Mouse (Mus musculus): ENCODE measurements at regions not wholly inside any gene's neighbourhood (a gene's known extent, or its start where the extent isn't known, plus 50 kb on each side); places are given as distances from the start of the nearest gene placed in this dataset.

DNA sequence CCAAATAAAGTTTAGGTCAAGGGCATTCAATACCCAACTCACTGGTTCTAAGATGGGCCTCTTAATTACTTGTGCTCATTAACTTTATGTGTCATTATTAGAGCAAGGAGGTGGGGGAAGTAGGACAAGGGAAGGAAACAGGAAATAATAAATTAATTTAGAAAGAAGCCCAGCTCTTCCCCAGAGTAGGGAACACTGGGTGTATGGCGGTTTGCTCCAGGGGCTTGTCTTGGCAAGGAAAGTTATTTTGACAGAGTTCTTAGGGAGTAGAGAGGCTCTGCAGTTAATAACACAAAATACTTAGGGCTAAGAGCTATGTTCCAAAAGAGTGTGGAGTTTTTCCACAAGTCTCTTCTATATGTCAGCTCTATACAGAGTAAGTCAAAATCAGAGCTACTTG is 135.0 kb upstream of the Lef1 start:
- H3K4me1 ChIP-seq (ENCODE audit: control insufficient read depth, insufficient read depth, low read length), result no peaks in the 10 kb centered on the region; the same call in 1 of the 2 replicates
- DNase-seq (ENCODE audit: low spot score), result no peak
- 63% methylated on average over 1 of the region's 1 CpGs for WGBS
- no peaks in the 10 kb centered on the region for H3K9me3 ChIP-seq (replicated peaks; ENCODE audit: control insufficient read depth, low read length)
- H3K9ac ChIP-seq (replicated peaks; ENCODE audit: low read length), result no peak overlapping the region
- H3K36me3 ChIP-seq (replicated peaks; ENCODE audit: control insufficient read depth, insufficient read depth, low read depth, low read length), result no peaks in the 10 kb centered on the region
- no peak overlapping the region for H3K27ac ChIP-seq (replicated peaks; ENCODE audit: low read depth, low read length)
- H3K4me2 ChIP-seq (ENCODE audit: low read depth, low read length), result no peak overlapping the region
- ATAC-seq (replicated peaks; ENCODE audit: insufficient number of reproducible peaks, low FRiP score, low TSS enrichment, low read depth), result no peak
- H3K4me3 ChIP-seq (ENCODE audit: low read depth, low read length), result no peak overlapping the region
- H3K27me3 ChIP-seq (ENCODE audit: control insufficient read depth, insufficient read depth, low read length), result no peaks in the 10 kb centered on the region

DNA sequence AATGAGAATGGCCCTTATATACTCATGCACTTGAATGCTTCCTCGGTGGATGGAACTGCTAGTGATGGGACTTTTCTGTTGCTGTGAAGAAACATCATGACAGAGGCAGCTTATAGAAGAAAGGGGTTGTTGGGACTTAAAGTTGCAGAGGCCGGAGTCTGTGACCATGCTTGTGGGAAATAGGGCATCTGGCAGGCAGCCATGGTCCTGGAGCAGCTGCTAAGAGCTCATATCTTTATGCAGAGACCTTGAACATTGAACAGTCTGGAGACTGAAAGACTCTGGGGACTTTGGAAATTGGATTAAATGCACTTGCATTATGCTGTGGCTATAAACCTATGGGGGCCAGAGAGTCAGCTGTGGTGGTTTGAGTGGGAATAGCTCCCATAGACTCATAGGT is 138.1 kb upstream of the Lef1 start:
- no peak for ATAC-seq (replicated peaks; ENCODE audit: insufficient number of reproducible peaks, low FRiP score, low TSS enrichment, low read depth)
- no peak for DNase-seq (ENCODE audit: low spot score)
- 77% methylated on average over 2 of the region's 2 CpGs for WGBS
- Histone ChIP-seq H3K4me2 (ENCODE audit: low read depth, low read length) (no peak overlapping the region), H3K36me3 (replicated peaks; ENCODE audit: control insufficient read depth, insufficient read depth, low read depth, low read length) (no peaks in the 10 kb centered on the region), H3K4me3 (ENCODE audit: low read depth, low read length) (no peak overlapping the region), H3K4me1 (ENCODE audit: control insufficient read depth, insufficient read depth, low read length) (no peaks in the 10 kb centered on the region), H3K9me3 (replicated peaks; ENCODE audit: control insufficient read depth, low read length) (no peaks in the 10 kb centered on the region), H3K27ac (replicated peaks; ENCODE audit: low read depth, low read length) (no peak overlapping the region), H3K9ac (replicated peaks; ENCODE audit: low read length) (no peak overlapping the region), H3K27me3 (ENCODE audit: control insufficient read depth, insufficient read depth, low read length) (no peaks in the 10 kb centered on the region)

DNA sequence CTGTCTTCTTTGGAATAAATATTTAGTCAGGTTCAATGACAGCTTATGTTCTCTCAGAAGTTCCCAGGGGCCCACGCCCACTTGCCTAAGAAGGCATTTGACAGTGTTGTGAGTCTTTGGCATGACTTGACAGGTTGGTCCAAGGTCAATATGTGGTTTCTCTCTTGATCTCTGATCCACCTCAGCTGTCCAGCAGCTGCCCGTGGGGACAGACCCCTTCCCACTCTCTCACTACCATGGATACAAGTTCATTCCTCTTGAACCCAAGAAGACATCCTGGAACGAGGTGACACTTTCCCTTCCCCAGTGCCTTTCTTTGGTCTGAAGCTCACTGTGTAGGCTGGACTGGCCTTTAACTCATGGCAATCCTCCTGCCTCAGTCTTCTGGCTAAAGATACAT is 145.0 kb upstream of the Lef1 start:
- no peaks in the 10 kb centered on the region for H3K27me3 ChIP-seq (ENCODE audit: control insufficient read depth, insufficient read depth, low read length)
- no peak overlapping the region for H3K9ac ChIP-seq (replicated peaks; ENCODE audit: low read length)
- no peaks in the 10 kb centered on the region for H3K4me1 ChIP-seq (ENCODE audit: control insufficient read depth, insufficient read depth, low read length)
- WGBS, result 79% methylated on average over 3 of the region's 3 CpGs
- no peak for DNase-seq (ENCODE audit: low spot score)
- ATAC-seq (replicated peaks; ENCODE audit: insufficient number of reproducible peaks, low FRiP score, low TSS enrichment, low read depth), result no peak
- H3K4me3 ChIP-seq (ENCODE audit: low read depth, low read length), result no peak overlapping the region
- H3K9me3 ChIP-seq (replicated peaks; ENCODE audit: control insufficient read depth, low read length), result no peaks in the 10 kb centered on the region
- no peaks in the 10 kb centered on the region for H3K36me3 ChIP-seq (replicated peaks; ENCODE audit: control insufficient read depth, insufficient read depth, low read depth, low read length)
- no peak overlapping the region for H3K4me2 ChIP-seq (ENCODE audit: low read depth, low read length)
- H3K27ac ChIP-seq (replicated peaks; ENCODE audit: low read depth, low read length), result no peak overlapping the region

DNA sequence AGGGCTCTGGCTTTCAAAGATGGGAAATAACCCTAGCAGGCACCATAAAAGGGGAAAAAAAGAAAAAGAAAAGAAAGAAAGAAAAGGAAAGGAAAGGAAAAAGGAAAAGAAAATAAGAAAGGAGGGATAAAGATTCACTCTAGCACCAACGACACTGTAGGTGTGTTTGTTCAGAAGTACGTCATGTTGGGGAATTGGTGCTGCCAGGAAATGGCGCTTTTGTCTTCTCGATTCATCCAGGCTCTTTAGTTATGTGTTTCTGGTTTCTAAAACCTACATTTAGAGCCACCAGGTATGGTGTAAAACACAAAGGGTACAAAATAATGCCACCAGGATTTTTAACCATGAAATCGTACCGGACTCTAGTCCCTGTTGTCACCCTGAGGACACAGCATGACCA is 146.2 kb upstream of the Lef1 start:
- DNase-seq (ENCODE audit: low spot score) (no peak), ATAC-seq (replicated peaks; ENCODE audit: insufficient number of reproducible peaks, low FRiP score, low TSS enrichment, low read depth) (no peak)
- H3K4me3 ChIP-seq (ENCODE audit: low read depth, low read length), result no peak overlapping the region
- H3K4me1 ChIP-seq (ENCODE audit: control insufficient read depth, insufficient read depth, low read length), result no peaks in the 10 kb centered on the region
- no peak overlapping the region for H3K9ac ChIP-seq (replicated peaks; ENCODE audit: low read length)
- no peaks in the 10 kb centered on the region for H3K9me3 ChIP-seq (replicated peaks; ENCODE audit: control insufficient read depth, low read length)
- 81% methylated on average over 6 of the region's 6 CpGs for whole genome bisulfite sequencing
- no peak overlapping the region for H3K27ac ChIP-seq (replicated peaks; ENCODE audit: low read depth, low read length)
- no peak overlapping the region for H3K4me2 ChIP-seq (ENCODE audit: low read depth, low read length)
- H3K36me3 ChIP-seq (replicated peaks; ENCODE audit: control insufficient read depth, insufficient read depth, low read depth, low read length), result no peaks in the 10 kb centered on the region
- H3K27me3 ChIP-seq (ENCODE audit: control insufficient read depth, insufficient read depth, low read length), result no peaks in the 10 kb centered on the region

DNA sequence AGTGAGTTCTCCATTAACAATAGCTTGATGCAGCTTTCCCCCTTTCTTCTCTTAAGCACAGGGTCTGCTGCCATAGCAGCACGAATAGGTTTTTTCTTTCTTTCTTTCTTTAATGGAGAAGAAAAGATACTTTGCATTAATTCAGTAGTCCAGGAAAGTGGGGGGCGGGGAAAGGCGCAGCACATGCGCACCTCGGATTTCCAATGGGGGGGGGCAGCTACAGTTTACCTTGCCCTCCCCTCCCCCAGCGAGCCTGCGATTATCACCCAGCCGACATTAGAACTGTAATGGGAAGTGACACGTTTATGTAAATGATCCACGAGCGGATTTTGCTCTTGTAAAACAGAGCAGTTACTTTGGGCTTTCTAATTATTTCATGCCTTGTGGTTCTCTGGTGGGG is 146.6 kb upstream of the Lef1 start:
- no peak overlapping the region for H3K27ac ChIP-seq (replicated peaks; ENCODE audit: low read depth, low read length)

DNA sequence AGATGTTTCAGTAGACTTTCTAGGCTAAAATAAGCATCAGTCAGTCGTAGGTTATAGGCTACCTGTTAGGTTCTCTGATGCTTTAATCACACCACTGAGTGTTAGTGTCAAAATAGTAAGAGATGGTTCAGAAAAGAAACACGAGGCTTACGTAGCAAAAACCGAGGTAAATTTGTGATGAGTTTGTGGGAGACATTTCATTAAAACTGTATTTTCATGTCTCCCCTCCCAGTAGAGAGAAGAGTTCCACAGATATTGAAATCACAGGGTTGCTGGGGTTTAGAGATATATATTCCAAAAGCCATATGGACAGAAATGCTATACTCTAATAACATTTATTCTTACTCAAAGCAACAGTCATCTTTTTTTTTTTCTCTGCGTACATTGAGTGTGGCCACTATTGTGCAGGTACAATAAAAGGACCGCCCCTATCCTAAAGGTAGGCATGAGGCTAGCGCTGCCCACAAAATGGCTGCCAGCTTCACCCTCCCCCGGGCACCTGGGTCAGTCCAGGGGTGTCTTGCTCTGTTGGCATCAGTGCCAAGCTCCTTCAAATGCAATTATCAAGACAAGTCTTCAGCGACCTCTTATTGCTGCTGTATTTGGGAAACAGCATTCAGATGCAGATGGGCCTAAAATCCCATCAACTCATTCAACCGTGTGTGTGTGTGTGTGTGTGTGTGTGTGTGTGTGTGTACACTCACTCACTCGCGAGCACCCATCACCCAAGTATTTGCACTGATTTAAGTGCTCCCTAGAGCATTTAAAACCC is 147.4 kb upstream of the Lef1 start:
- H3K4me2 ChIP-seq (ENCODE audit: low read depth, low read length), result no peak overlapping the region
- no peaks in the 10 kb centered on the region for H3K9me3 ChIP-seq (replicated peaks; ENCODE audit: control insufficient read depth, low read length)
- no peak overlapping the region for H3K27ac ChIP-seq (replicated peaks; ENCODE audit: low read depth, low read length)
- no peaks in the 10 kb centered on the region for H3K36me3 ChIP-seq (replicated peaks; ENCODE audit: control insufficient read depth, insufficient read depth, low read depth, low read length)
- H3K4me1 ChIP-seq (ENCODE audit: control insufficient read depth, insufficient read depth, low read length), result no peaks in the 10 kb centered on the region
- H3K9ac ChIP-seq (replicated peaks; ENCODE audit: low read length), result no peak overlapping the region
- no peaks in the 10 kb centered on the region for H3K27me3 ChIP-seq (ENCODE audit: control insufficient read depth, insufficient read depth, low read length)
- DNase-seq (ENCODE audit: low spot score) (peak; percentile 3), ATAC-seq (replicated peaks; ENCODE audit: insufficient number of reproducible peaks, low FRiP score, low TSS enrichment, low read depth) (peak; percentile 79; the same call in 1 of the 2 replicates)
- 56% methylated on average over 12 of the region's 12 CpGs for WGBS
- no peak overlapping the region for H3K4me3 ChIP-seq (ENCODE audit: low read depth, low read length)

More for the DNA sequence above, 146.6 kb upstream of the Lef1 start:
- Histone ChIP-seq H3K4me1 (ENCODE audit: control insufficient read depth, insufficient read depth, low read length) (no peaks in the 10 kb centered on the region), H3K4me3 (ENCODE audit: low read depth, low read length) (no peak overlapping the region), H3K36me3 (replicated peaks; ENCODE audit: control insufficient read depth, insufficient read depth, low read depth, low read length) (no peaks in the 10 kb centered on the region), H3K9me3 (replicated peaks; ENCODE audit: control insufficient read depth, low read length) (no peaks in the 10 kb centered on the region), H3K4me2 (ENCODE audit: low read depth, low read length) (no peak overlapping the region), H3K9ac (replicated peaks; ENCODE audit: low read length) (no peak overlapping the region), H3K27me3 (ENCODE audit: control insufficient read depth, insufficient read depth, low read length) (no peaks in the 10 kb centered on the region)
- WGBS, result 18% methylated on average over 11 of the region's 11 CpGs
- no peak for ATAC-seq (replicated peaks; ENCODE audit: insufficient number of reproducible peaks, low FRiP score, low TSS enrichment, low read depth)
- peak; percentile 58 for DNase-seq (ENCODE audit: low spot score)

DNA sequence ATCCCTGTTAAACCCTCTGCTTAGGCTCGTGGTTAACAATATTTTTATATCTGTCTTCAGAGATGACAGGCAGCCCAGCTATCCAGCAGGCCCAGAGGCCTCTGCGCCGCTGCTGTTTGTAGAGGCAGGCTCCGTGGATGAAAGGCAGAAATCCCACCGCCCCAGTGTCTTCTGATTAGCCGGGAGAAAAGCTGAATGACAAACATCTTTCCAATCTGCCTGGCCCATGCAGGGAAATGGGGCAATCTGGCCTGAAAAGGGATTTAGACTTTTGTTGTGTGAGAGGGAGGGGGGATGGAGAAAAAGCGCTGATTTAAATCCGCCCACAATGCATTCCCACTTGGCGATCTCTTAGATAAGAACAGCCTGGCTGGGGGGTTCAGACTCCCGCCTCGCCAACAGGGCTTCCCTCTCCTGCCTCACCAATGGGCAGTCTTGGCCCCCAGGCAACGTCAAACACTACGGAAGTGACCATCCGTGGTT is 148.1 kb upstream of the Lef1 start:
- peak overlapping the region; percentile 15; the same call in 1 of the 2 replicates for H3K9ac ChIP-seq (replicated peaks; ENCODE audit: low read length)
- no peak overlapping the region for H3K27ac ChIP-seq (replicated peaks; ENCODE audit: low read depth, low read length)
- WGBS, result 7% methylated on average over 14 of the region's 14 CpGs
- peak overlapping the region; percentile 26; the same call in 1 of the 2 replicates for H3K4me2 ChIP-seq (ENCODE audit: low read depth, low read length)
- no peaks in the 10 kb centered on the region for H3K27me3 ChIP-seq (ENCODE audit: control insufficient read depth, insufficient read depth, low read length)
- ATAC-seq (replicated peaks; ENCODE audit: insufficient number of reproducible peaks, low FRiP score, low TSS enrichment, low read depth), result no peak
- DNase-seq (ENCODE audit: low spot score), result peak; percentile 46
- H3K4me3 ChIP-seq (ENCODE audit: low read depth, low read length), result no peak overlapping the region
- no peaks in the 10 kb centered on the region for H3K36me3 ChIP-seq (replicated peaks; ENCODE audit: control insufficient read depth, insufficient read depth, low read depth, low read length)
- H3K9me3 ChIP-seq (replicated peaks; ENCODE audit: control insufficient read depth, low read length), result no peaks in the 10 kb centered on the region
- no peaks in the 10 kb centered on the region for H3K4me1 ChIP-seq (ENCODE audit: control insufficient read depth, insufficient read depth, low read length)

DNA sequence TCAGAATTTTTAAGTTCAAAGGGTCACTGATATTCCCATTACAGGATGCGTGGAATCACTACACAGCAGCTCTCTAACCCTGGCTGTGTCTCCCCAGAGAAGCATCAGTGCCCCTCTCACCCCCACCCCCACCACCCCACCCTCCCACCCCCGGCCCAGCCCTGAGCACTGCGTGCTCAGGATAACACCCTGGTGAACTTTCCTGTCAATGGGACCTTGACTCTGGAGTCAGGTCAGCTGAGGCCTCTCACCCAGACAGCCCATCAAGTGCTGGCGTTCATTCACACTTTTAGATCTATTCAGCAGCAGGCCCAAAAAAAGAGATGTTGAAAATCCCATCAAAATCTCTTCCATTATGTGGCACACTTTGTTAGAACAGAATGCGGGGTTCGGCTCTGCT is 148.6 kb upstream of the Lef1 start:
- Histone ChIP-seq H3K4me1 (ENCODE audit: control insufficient read depth, insufficient read depth, low read length) (no peaks in the 10 kb centered on the region), H3K4me3 (ENCODE audit: low read depth, low read length) (no peak overlapping the region), H3K27ac (replicated peaks; ENCODE audit: low read depth, low read length) (no peak overlapping the region), H3K9ac (replicated peaks; ENCODE audit: low read length) (no peak overlapping the region), H3K36me3 (replicated peaks; ENCODE audit: control insufficient read depth, insufficient read depth, low read depth, low read length) (no peaks in the 10 kb centered on the region), H3K9me3 (replicated peaks; ENCODE audit: control insufficient read depth, low read length) (no peaks in the 10 kb centered on the region), H3K27me3 (ENCODE audit: control insufficient read depth, insufficient read depth, low read length) (no peaks in the 10 kb centered on the region), H3K4me2 (ENCODE audit: low read depth, low read length) (no peak overlapping the region)
- peak; percentile 2 for DNase-seq (ENCODE audit: low spot score)
- WGBS, result 33% methylated on average over 6 of the region's 6 CpGs
- ATAC-seq (replicated peaks; ENCODE audit: insufficient number of reproducible peaks, low FRiP score, low TSS enrichment, low read depth), result no peak
